Mouse (Mus musculus) c-Kit-positive CD71-positive TER-119-positive erythroid progenitor cells, embryonic 14.5 days (primary cell): ENCODE data around the gene Col9a2.
"Not testable (repeated sequence)": the region's sequence is repeated elsewhere in the genome, so short reads cannot be mapped to it uniquely, and the experiment has no call there.

ENCODE experiments used
- DNase-seq: peaks from one replicate; pipeline ENCODE4 v3.0.0-alpha.2; 2013; ENCODE audit warnings: low spot score

Col9a2 gene

DNA sequence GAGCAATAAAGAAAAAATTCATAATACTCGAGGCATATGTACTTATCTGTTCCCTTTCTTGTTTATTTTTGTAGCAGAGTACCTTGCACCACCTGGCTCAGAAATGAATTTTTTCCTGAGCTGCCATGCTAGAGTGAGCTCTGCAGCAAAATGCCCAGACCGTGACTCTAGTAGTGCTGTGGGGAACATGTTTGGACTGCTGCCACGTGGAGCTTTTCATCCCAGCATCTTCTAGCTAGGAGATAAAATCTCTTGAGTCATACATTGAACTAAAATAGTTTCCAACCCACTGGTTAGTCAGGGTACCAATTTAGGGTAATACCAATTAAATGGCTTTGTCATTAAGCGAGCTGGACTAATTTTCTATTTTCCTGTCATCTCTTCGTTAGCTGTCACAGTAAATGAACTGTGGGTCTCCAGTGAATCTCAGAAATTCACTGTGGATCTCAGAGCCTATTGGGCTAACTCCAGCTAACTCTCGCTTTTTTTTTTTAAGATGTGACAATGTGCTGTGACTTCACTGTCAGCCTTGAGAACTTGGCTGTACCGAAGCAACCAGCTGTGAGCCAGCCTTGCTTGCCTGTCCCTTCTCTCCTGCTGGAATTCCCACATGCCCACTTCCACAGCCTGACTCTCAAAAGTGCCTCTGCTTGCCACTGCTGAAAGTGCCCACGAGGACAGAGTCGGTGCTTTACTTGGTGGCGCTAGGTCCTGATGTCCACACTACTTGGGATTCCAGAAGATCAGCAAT, 19.0 kb upstream of the Col9a2 start:
- DNase-seq = no peak

DNA sequence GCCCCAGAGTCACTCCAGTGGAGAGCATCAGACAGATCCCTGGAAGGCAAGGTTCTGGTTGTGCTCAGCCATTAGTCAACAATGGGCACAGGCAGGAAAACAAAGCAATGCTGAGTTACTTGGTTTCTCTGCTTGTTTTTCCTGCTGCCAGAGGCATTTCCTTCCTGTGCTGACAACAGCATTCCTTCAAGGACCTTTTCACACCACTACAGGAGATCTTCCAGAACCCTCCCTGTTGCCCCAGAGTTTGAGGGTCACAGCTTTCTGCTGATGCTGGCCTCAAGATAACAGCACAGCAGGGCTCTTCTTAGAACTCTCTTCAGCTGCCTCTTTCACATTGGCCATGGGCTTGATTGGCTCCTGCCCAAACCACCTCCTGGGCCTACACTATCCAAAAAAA, 17.3 kb upstream of the Col9a2 start:
- no peak for DNase-seq

DNA sequence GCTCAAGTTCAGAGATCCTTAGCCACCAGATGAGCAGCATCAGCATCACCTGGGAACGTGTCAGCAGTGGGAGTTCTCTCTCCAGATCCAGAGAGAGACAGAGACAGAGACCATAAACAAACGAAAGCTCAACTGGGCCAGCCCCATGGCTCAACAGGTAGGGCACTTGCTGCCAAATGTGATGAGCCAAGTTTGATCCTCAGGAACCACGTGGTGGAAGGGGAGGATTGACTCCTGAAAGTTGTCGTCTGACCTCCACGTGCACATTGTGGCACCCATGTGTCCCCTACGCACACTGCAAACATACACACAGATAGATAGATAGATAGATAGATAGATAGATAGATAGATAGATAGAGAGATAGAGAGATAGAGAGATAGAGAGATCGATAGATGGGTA, 15.7 kb upstream of the Col9a2 start:
- DNase-seq = no peak

DNA sequence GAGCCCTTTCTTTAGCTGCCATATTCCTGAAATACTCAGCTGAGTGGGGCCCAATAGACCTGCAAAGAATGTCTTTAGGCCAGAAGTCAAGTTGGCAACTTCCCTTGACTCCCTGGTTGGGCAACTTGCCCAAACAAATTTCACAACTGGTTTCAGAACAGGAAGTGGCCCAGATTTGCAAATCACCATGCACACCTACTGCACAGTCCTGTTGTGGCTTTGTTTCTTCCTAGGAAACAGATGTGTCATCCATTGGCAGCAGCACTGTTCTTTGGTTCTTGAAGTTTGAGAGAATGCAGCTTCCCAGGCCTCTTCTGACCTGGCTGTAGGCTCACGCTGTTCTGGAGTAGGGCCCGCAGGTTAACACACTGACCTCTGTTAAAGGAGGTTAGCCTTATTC, 15.2 kb upstream of the Col9a2 start:
- no peak for DNase-seq

DNA sequence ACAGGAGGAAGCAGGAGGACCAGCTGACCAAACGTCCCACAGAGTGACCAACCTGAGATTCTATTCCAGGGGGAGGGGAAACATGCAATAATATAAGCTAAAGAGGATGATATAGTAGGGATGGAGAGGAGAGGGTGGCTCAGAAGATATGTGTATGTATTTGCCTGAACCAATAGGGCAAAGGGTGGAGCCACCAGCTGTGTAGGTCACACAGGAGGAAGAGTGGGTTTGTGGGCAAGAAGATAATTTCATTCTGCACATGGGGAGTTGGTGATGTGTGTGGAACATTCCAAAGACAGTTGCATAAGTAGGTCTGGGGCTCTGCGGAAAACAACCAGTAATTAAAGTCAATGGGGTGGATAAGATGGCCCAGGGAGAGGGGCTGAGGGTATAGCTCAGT, 13.5 kb upstream of the Col9a2 start:
- DNase-seq = no peak

DNA sequence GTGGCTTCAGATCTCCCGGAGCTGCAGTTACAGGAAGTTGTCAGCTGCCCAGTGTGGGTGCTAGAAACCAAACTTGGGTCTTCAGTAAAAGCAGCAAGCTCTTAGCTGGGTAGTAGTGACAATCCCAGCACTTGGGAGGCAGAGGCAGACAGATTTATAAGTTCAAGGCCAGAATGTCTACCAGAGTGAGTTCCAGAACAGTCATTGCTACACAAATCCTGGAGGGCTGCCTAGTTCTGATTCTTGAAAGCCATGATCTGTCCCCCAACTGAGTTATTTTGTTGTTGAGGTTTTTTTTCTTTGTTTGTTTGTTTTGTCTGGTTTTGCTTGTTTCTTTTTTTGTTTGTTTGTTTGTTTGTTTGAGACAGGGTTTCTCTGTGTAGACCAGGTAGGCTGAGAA, 11.0 kb upstream of the Col9a2 start:
- no peak for DNase-seq

DNA sequence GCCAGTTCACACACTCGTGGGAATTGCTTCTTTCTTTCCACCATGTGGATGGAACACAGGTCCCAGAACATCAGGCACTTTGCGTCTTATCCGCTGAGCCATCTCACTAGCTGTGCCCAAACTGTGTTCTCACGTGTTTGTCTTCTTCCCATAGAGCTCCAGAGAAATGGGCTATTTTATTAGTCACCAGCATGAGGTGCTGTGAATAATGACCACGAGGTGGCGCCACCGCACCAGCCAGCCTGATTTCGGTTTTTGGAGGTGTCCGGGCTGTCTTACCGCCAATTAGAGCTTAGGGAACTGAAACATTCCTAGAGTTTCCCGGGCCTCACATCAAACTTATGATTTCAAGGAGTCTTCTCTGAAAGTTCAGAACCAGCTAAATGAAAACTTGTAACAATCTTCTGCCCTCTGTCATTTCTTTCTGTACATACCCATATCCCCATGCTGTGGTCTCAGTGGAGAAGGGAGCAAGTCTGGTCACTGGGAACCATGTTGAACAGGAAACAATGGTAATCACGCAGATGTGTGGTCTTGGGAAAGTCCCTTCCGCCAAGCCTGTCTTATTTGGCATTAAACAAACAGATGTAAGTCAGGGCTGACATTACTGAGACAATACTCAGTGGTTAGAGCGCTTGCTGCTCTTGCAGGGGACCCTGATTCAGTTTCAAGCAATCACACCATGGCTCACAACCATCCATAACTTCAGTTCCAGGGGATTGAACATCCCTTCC, 10.4 kb upstream of the Col9a2 start:
- DNase-seq = peak; percentile 74

DNA sequence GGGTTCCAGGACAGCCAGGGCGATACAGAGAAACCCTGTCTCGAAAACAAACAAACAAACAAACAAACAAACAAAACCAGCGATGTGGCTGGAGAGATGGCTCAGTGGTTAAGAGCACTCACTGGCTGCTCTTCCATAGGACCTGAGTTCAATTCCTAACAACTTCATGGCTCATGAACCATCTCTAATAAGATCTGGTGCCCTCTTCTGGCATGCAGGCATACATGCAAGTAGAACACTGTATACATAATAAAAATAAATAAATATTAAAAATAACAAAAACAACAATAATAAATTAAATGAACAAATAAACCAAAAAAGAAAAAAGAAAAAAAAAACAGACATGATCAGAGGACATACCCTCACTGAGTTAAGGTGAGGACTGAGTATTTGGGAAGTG, 9.6 kb upstream of the Col9a2 start:
- no peak for DNase-seq

DNA sequence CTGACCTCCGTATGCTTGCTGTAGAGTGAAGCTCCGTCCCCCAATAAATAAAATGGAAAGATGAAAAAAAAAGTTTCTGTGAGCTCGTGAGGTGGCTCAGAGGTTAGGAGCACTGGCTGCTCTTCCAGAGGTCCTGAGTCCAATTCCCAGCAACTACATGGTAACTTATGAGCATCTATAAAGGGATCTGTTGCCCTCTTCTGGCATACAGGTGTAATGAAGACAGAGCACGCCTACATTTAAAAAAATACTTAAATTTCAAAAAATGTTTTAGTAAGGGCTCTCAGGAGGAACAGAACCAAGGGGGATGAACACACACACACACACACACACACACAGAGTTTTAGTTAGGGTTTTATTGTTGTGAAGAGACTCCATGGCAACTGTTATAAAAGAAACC, 7.7 kb upstream of the Col9a2 start:
- DNase-seq = no peak

DNA sequence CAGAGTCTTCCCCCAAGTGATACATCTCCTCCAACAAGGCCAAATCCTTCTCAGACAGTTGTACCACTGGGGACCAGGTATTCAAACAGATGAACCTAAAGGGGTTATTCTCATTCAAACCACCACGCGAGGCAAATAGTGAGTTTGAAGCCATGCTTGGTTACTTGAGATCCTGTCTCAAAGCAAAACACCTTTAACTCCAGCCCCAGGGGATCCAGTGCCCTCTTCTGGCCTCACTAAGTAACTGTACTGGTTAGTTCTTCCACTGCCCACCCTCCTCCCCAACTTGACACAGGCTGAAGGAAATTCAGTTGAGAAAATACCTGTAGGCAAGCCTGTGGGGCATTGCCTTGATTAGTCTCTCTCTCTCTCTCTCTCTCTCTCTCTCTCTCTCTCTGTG, 6.2 kb upstream of the Col9a2 start:
- DNase-seq = no peak

DNA sequence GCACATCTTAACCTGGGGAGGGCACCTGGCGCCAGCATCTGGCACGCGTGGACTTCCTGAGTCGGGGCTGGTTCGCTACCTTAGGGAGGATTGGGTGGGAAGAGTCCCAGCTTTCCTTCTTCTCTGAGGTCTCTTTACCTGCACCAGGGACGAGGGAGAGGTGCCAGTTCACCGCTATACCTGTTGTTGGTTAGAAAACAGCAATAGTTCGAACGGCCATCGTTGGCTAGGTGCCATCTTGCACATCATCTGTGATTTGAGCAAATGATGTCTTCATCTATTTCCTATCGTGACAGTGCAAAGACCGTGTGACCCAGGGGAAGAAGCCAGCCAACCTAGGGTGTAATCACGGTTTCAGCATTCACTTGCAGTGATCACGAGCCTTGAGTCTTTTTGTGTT, 1.1 kb downstream of the Col9a2 start:
- no peak for DNase-seq

DNA sequence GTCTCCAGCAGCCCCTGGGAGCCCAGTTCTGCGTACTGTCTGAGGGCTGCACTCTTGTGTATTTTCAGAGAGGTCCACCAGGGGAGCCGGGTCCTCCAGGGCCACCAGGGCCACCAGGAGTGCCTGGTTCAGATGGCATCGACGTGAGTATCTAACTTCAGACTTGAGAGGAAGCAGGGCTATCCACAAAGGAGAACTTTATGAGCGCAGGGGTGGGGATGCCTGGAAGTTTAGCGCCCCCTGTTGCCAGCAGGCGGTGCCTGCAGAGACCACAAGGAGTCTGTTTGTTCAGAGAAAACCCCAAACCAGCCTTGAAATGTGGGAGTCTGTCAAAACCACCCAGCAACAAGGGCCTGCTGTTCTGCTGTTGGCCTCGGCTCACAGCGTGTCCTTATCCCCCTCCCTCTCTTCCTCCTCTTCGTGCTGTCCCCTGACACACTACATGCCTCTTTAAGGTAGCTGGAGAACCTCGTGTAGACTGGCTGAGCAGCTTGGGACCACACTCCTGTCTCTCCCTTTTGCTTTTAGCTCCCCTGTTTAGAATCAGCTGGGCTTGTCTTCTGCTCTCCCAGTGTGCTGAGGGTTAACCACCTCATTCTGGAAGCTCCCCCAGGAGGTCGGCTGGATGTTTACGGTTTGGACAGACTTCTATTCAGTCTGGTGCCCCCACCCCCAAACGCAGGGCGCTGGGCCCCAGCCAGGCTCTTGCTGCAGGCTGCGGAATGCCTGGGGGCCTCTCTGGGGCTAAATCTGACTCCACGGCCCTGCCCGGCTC, 1.9 kb downstream of the Col9a2 start:
- DNase-seq = peak; percentile 43

DNA sequence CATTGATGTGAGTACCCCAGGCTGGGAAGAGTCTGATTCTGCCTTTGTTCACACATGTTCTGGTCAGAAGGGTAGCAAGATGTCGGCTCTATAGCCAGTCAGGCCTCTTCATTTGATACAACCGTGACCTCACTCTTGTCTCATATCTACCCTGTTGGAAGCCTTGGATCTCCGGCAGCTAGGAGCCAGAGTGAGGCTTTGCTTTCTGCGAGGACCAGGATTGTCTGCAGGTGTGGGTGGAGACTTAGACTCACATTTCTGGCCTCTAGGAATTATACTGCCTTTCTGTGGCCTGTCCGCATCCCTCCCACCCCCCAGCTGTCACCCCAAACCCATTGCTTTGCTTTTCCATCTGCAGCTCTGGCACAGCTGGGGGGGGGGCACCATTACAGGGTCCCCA, 3.3 kb downstream of the Col9a2 start:
- no peak for DNase-seq

DNA sequence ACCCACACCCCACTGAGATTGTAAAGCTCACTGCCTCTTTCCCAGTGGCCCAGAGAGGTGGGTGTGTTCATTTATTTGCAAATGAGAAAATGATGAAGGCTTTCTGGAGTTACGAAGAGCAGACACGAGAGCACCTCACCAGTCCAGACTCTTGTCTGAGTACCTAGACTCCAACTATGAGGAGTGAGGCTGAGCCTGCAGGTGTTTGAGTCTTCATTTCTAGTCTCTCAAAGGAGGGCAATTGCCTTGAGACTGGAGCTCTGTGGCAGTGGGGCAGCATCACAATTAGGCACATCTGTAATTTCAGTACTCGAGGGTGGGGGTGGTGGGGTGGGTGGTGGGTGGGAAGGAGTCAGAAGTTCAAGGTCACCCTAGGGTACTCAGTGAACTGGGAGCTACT, 3.8 kb downstream of the Col9a2 start:
- DNase-seq = no peak

DNA sequence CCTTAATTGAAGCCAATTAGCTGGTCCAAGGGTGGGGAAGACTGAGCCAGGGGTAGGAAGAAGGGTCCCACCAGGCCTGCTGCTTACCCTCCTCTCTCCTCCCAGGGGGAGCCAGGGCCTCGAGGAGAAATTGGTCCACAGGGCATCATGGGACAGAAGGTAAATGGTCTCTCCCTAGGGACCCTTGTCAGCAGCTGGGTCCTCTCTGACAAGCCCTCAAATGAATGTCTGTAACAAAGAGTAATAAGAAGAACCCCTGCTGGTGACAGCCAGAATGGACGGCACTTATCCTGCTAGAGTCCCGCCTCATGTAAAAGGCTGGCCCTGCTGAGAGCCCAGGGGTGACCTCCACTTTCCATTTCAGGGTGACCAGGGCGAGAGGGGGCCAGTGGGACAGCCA, 12.7 kb downstream of the Col9a2 start:
- DNase-seq = no peak

DNA sequence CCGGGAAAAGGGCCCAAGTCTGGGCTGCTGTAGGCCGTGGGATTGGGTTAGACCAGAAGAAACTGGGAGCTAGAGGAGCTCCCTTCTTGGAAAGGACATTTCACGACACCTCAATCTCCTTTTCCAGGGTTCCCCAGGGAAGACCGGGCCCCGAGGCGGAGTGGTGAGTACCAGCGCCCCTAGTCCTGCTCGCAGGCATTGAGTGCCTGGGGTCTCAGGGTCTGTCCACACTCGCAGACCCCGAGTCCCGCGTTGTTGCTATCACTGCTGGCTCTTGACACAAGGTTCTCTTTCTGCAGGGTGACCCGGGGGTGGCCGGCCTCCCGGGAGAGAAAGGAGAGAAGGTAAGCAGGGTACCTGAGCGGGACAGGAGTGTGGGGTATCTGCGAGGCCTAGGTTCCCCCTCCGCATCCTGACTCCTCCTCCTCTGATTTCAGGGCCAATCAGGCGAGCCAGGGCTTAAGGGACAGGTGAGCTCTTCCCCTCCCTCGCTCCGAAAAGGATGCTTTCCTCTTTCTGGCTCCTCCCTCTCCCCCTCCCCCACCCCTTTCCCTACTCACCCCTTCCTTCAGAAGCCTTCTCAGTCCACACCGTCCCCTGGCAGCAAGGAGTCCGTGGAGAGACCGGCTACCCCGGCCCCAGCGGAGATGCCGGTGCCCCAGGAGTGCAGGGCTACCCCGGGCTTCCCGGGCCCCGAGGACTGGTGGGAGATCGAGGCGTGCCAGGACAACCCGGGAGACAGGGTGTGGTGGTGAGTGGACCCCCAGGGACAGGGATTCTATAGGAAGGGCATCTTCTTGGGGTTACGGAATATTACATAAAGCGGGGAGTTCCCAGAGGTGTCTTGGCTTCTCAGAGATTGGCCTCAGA, 13.5 kb downstream of the Col9a2 start:
- DNase-seq = no peak

DNA sequence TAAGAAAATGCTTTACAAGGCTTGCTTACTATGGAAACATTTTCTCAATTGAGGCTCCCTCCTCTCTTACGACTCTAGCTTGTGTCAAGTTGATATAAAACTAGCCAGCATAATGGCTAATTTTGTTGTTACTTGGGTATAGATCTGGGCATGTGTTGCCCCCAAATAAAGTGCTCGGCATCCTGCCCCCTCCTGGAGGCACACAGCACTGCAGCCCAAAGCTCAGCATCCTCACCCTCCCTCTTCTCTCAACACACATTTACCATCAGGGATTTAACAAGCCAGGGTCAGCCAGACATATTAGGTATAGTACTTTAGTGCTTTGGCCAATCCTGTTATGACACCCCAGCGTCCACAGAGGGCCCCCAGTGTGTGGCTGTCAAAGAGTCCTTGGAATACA, 17.2 kb downstream of the Col9a2 start:
- no peak for DNase-seq

DNA sequence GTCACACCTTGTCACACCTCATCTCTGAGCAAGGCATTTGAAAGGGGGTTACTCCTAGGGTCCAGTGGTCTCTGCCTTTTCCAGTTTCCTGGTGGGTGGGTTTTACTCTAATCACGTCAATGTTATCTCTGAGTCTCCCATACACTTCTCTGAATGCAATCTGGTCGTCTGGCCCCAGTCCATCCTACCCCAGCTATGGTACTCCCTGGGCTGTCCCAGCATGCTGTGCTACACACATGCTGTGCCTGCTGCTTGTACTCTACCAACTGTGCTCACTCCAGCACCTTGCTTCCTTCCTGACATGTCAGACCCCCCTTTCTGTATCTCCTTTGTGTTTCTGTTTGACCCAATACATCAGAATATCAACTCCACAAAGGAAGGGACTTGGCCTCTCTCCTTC, 17.8 kb downstream of the Col9a2 start:
- no peak for DNase-seq

DNA sequence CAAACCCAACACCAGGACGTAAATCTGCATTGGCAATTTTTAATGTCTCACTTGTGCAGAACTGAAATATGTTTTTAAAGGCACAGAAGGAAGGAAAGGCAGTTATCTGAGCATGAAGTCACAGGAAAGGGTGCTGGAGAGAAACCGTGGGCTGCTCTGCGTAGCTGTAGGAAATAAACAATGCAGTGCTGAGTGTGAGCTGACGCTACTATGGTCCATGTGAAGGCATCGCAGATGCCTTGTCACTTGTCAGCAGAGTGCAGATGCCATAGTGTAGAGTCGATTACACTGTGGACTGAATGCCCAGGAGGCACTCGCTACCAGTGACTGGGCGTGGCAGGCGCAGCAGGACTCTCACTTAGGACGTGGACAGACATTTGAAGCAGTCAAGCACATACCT, 20.0 kb downstream of the Col9a2 start:
- DNase-seq = not testable (repeated sequence)

DNA sequence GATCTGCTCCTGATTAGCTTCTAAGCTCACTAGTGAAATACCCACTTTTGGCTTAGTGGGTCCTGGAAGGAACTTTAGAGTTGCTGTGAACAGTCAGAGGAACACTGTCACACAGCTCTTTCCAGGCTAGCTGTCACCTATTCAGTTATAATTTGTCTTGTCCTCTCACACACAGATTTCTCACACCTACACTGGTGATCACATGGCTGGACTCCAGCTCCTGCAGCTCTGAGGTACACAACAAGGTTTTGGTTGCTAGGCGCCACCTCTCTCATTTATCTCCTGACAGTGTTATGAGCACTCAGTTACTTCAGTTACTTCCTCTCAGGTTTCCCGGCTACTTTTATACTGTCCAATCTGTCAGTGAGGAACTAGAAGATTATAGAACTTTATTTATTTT, 26.2 kb downstream of the Col9a2 start:
- DNase-seq = no peak

DNA sequence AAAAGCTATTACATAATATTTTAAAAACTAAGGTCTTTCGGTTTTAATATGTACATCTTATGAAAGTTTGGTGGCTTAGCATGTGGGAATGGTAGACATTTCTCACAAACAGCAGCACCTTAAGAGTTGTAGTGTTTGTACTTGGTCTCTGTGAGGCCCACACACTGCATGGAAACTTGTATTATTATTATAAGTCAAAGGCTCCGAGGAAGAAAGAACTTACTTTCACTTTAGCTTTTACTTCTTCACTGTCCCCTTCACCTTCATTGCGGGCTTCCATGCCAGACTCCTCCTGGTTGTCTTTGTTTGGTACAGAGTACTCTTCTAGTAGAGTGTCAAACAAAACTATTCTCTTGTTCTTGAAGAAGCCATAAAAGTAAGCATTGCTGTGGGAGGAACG, 35.1 kb downstream of the Col9a2 start:
- DNase-seq = no peak
